Mouse (Mus musculus): ENCODE data around the gene Tmtc2.

DNA sequence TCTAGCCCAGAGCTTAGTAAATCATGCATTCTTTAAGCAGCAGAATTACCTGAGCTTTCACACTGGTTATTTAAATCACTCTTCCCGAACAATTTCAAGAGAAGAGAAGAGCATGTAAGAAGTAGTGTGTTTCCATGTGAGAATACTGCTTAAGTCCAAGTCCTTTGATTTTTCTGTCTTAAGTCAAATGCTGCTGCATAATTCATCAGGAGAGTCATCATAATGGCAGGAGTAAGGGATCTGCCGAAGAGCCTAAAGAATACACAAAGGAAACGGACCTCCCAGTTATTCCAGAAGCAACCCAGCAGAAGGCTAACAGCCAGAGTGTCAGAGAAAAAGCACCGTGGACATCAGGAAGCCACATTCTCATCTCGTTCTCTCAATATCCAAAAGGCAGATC is 34.6 kb downstream of the Tmtc2 start:
- TF ChIP-seq POLR2A (IDR thresholded peaks at IDR 0.05; ENCODE audit: low read depth, low read length) (no peak), CTCF (IDR thresholded peaks at IDR 0.05; ENCODE audit: extremely low read depth, insufficient read length, insufficient replicate concordance, low read depth, low read length) (no peak)

Measured in small intestine, adult 2 months (tissue).